Mouse (Mus musculus): ENCODE measurements around the gene F11. TPM values are rescaled to one million over a fixed set of nuclear protein-coding genes. Genes with fewer than 3 reads are reported as not detected.

The F11 gene
- polyA plus RNA-seq, 1 experiment from 2014 or later: 60.8 TPM

DNA sequence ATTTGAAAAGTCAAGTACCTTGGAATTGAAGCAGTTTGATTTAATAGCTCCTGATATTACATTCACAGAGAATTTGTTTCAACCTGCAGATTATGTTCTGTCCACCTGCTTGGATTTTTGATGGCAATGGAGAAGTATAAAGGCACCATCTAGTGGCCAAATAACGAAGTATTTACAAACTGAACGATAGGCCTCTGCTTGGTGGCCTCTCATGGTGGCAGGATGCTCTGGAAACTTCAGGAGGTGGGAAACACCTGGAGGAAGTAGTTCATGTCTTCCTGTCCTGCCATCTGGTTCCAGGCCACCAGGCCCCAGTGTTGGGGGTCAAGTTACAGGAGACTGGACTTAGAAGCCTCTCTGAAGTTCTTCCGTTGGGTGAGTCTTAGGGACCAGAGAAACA lies 23.5 kb downstream of the F11 start:
- TF ChIP-seq EP300 (IDR thresholded peaks at IDR 0.05; ENCODE audit: low read depth): no peak
- peak; percentile 59 for TF ChIP-seq CTCF (IDR thresholded peaks at IDR 0.05; ENCODE audit: low read depth)
- Histone ChIP-seq H3K36me3 (replicated peaks; ENCODE audit: insufficient read depth, low read length) (no peaks in the 10 kb centered on the region), H3K27me3 (ENCODE audit: insufficient read depth, low read length) (no peaks in the 10 kb centered on the region), H3K4me2 (ENCODE audit: low read depth, low read length) (no peak overlapping the region), H3K9ac (replicated peaks) (no peak overlapping the region), H3K4me1 (ENCODE audit: insufficient read depth) (peaks cover 11% of the 10 kb centered on the region; the same call in 1 of the 2 replicates), H3K27ac (ENCODE audit: low read depth) (no peak overlapping the region), H3K9me3 (ENCODE audit: low read length) (no peaks in the 10 kb centered on the region), H3K4me3 (ENCODE audit: low read depth, low read length) (no peak overlapping the region)
- WGBS (ENCODE audit: insufficient replicate concordance): 24% methylated on average over 3 of the region's 3 CpGs
- DNase-seq (no peak), ATAC-seq (no peak)

GRCm38 (mm10) chr8:45236164-45236912 lies 25.5 kb downstream of the F11 start:
- TF ChIP-seq CTCF (IDR thresholded peaks at IDR 0.05; ENCODE audit: low read depth) (peak; percentile 66), EP300 (IDR thresholded peaks at IDR 0.05; ENCODE audit: low read depth) (no peak)
- Histone ChIP-seq H3K4me2 (ENCODE audit: low read depth, low read length) (no peak overlapping the region), H3K27me3 (ENCODE audit: insufficient read depth, low read length) (no peaks in the 10 kb centered on the region), H3K9ac (replicated peaks) (no peak overlapping the region), H3K36me3 (replicated peaks; ENCODE audit: insufficient read depth, low read length) (no peaks in the 10 kb centered on the region), H3K4me3 (ENCODE audit: low read depth, low read length) (no peak overlapping the region), H3K9me3 (ENCODE audit: low read length) (no peaks in the 10 kb centered on the region), H3K27ac (ENCODE audit: low read depth) (no peak overlapping the region), H3K4me1 (ENCODE audit: insufficient read depth) (peaks cover 8% of the 10 kb centered on the region; the same call in 1 of the 2 replicates)
- 27% methylated on average over 14 of the region's 14 CpGs for WGBS (ENCODE audit: insufficient replicate concordance)
- ATAC-seq (no peak), DNase-seq (peak; percentile 42)

GRCm38 (mm10) chr8:45235228-45235627 lies 26.6 kb downstream of the F11 start:
- peaks cover 6% of the 10 kb centered on the region; the same call in 1 of the 2 replicates for H3K4me1 ChIP-seq (ENCODE audit: insufficient read depth)
- TF ChIP-seq CTCF (IDR thresholded peaks at IDR 0.05; ENCODE audit: low read depth) (no peak), EP300 (IDR thresholded peaks at IDR 0.05; ENCODE audit: low read depth) (no peak)
- no peak overlapping the region for H3K4me2 ChIP-seq (ENCODE audit: low read depth, low read length)
- no peaks in the 10 kb centered on the region for H3K9me3 ChIP-seq (ENCODE audit: low read length)
- 87% methylated on average over 6 of the region's 6 CpGs for WGBS (ENCODE audit: insufficient replicate concordance)
- H3K27ac ChIP-seq (ENCODE audit: low read depth): no peak overlapping the region
- no peak for ATAC-seq
- no peak for DNase-seq
- no peaks in the 10 kb centered on the region for H3K27me3 ChIP-seq (ENCODE audit: insufficient read depth, low read length)
- H3K36me3 ChIP-seq (replicated peaks; ENCODE audit: insufficient read depth, low read length): no peaks in the 10 kb centered on the region
- H3K4me3 ChIP-seq (ENCODE audit: low read depth, low read length): no peak overlapping the region
- no peak overlapping the region for H3K9ac ChIP-seq (replicated peaks)

DNA sequence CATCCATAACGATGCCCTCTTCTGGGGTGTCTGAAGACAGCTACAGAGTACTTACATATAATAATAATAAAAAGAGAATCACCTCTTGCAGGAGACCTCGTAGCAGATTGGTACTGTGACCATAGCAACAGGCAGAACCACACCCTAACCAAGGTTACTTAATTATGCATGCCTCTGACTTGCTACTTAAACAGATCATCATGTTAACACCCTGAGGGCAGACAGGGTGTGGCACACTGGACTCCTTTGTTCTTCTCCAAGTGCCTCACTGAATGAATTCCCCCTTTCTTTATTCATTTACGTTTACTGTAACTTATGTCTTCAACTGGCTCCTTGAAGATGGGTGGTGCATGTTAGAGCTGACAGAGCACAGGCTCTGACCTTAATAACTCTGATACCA lies 28.6 kb downstream of the F11 start:
- Histone ChIP-seq H3K27me3 (ENCODE audit: insufficient read depth, low read length) (no peaks in the 10 kb centered on the region), H3K27ac (ENCODE audit: low read depth) (no peak overlapping the region), H3K36me3 (replicated peaks; ENCODE audit: insufficient read depth, low read length) (no peaks in the 10 kb centered on the region), H3K9me3 (ENCODE audit: low read length) (no peaks in the 10 kb centered on the region), H3K9ac (replicated peaks) (no peak overlapping the region), H3K4me3 (ENCODE audit: low read depth, low read length) (no peak overlapping the region), H3K4me1 (ENCODE audit: insufficient read depth) (no peaks in the 10 kb centered on the region), H3K4me2 (ENCODE audit: low read depth, low read length) (no peak overlapping the region)
- TF ChIP-seq CTCF (IDR thresholded peaks at IDR 0.05; ENCODE audit: low read depth) (no peak), EP300 (IDR thresholded peaks at IDR 0.05; ENCODE audit: low read depth) (no peak)
- 64% methylated on average over 3 of the region's 3 CpGs for WGBS (ENCODE audit: insufficient replicate concordance)
- DNase-seq (no peak), ATAC-seq (no peak)

DNA sequence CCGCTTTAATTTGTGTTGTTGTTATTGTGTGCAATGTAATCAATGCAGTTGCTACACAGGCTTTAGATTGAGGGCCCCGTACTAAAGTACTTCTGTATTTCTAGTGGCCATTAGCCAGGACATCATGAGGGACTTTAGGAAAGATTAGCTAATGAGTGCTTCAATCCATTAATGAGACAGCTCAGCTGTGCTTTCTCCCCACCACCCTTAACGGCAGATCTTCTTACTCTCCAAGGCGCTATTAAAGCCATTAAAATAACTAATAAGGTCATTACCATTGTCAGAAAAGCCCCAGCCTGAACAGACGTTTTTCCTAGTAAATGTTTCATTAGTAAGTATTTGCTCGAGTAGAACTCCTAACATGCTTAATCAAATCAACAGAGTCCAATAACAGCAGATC lies 59.4 kb downstream of the F11 start:
- Histone ChIP-seq H3K4me2 (ENCODE audit: low read depth, low read length) (no peak overlapping the region), H3K36me3 (replicated peaks; ENCODE audit: insufficient read depth, low read length) (no peaks in the 10 kb centered on the region), H3K4me1 (ENCODE audit: insufficient read depth) (no peaks in the 10 kb centered on the region), H3K27ac (ENCODE audit: low read depth) (no peak overlapping the region), H3K27me3 (ENCODE audit: insufficient read depth, low read length) (no peaks in the 10 kb centered on the region), H3K9ac (replicated peaks) (no peak overlapping the region), H3K4me3 (ENCODE audit: low read depth, low read length) (no peak overlapping the region), H3K9me3 (ENCODE audit: low read length) (no peaks in the 10 kb centered on the region)
- DNase-seq (no peak), ATAC-seq (no peak)
- WGBS (ENCODE audit: insufficient replicate concordance): 73% methylated on average over 6 of the region's 6 CpGs
- TF ChIP-seq CTCF (IDR thresholded peaks at IDR 0.05; ENCODE audit: low read depth): no peak
- no peak for TF ChIP-seq EP300 (IDR thresholded peaks at IDR 0.05; ENCODE audit: low read depth)

DNA sequence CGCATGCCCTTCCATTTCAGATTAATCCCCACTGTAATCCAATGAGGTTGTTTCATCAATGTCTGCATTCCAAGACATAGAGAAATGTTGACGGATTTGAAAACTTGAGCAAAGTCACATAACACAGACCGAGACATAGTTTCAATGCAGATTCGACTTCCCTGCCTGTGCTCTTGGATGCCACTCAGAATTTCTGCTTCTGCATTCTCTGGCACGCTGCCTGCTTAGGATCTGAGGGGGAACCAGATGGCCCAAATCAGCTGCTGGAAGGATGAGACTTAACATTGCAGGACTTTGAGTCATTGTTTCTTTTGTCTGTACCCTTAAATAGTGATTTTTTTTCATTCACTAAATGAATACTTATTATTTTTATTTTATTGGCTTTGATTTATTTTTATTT lies 60.2 kb downstream of the F11 start:
- no peak overlapping the region for H3K4me3 ChIP-seq (ENCODE audit: low read depth, low read length)
- no peak overlapping the region for H3K4me2 ChIP-seq (ENCODE audit: low read depth, low read length)
- no peak overlapping the region for H3K27ac ChIP-seq (ENCODE audit: low read depth)
- 73% methylated on average over 5 of the region's 5 CpGs for WGBS (ENCODE audit: insufficient replicate concordance)
- H3K9ac ChIP-seq (replicated peaks): no peak overlapping the region
- no peaks in the 10 kb centered on the region for H3K36me3 ChIP-seq (replicated peaks; ENCODE audit: insufficient read depth, low read length)
- TF ChIP-seq CTCF (IDR thresholded peaks at IDR 0.05; ENCODE audit: low read depth) (no peak), EP300 (IDR thresholded peaks at IDR 0.05; ENCODE audit: low read depth) (no peak)
- no peaks in the 10 kb centered on the region for H3K9me3 ChIP-seq (ENCODE audit: low read length)
- no peak for ATAC-seq
- no peaks in the 10 kb centered on the region for H3K4me1 ChIP-seq (ENCODE audit: insufficient read depth)
- no peaks in the 10 kb centered on the region for H3K27me3 ChIP-seq (ENCODE audit: insufficient read depth, low read length)
- DNase-seq: no peak
